Mouse (Mus musculus) thymus, postnatal 25 days (tissue): ENCODE data around the gene Gm33543.
A peak's percentile ranks its signal among the peaks of the same experiment; 100 is the strongest.

Experiments used
- DNase-seq: peaks from one replicate; pipeline ENCODE4 v3.0.0; 2022

Gene Gm33543

GRCm38 (mm10) chr10:95842789-95843637 is at the start of gene Gm33543:
Gene Gm33543, minus strand, starts transcription at chr10:95842930.
- peak; percentile 11 for DNase-seq

DNA sequence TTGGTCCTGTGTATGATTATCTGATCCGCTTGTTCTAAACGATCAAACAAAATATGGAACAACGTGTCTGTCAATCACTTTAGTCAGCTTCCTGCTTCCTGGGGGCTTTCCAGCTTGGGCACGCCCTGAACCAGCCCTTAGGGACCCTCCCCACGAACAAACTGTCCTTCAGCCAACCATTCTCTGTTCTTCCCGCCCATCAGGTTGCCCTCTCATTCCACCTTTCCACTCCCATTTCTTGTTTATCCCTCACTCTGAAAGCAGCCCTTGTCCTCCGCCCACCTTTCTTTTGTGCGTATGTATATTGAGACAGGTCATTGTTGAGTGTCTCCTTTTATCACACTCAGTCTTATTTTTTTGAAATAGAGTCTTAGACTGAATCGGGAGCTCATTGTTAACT is 49.4 kb upstream of the Gm33543 start:
- no peak for DNase-seq

DNA sequence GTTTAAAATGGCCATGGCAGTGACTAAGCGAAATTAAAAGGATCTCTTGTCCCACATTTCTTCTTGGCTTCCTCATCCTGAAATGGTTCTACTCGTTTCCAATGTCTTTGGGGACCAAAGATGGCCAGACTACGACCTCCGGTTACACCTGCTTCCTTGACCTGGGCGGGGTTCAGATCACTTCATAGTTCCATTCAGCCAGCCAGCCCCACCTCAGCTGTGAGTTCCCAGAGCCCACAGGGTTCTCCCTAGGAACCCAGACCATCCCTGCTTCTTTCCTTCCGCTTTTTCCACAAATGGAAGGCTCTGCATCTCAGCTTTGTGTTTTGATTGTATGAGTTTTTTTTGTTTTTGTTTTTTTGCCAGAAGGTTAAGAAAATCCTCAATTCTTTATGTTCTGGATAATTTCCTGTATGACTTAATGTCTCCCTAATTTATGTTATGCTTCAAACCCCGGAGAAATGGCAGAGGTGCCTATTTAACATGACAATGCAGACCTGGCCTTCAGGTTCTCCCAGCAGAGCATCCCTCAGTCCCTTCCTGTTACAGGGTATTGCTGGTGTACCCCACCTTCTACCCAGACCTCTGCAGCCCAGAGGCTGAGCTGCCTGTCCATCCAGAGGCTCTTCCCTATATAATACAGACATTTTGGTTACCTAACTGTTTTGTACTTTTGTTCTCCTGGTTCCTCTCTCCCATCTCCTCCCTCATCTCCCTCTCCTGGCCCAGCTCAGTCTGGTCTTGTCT is 48.7 kb upstream of the Gm33543 start:
- DNase-seq = no peak

DNA sequence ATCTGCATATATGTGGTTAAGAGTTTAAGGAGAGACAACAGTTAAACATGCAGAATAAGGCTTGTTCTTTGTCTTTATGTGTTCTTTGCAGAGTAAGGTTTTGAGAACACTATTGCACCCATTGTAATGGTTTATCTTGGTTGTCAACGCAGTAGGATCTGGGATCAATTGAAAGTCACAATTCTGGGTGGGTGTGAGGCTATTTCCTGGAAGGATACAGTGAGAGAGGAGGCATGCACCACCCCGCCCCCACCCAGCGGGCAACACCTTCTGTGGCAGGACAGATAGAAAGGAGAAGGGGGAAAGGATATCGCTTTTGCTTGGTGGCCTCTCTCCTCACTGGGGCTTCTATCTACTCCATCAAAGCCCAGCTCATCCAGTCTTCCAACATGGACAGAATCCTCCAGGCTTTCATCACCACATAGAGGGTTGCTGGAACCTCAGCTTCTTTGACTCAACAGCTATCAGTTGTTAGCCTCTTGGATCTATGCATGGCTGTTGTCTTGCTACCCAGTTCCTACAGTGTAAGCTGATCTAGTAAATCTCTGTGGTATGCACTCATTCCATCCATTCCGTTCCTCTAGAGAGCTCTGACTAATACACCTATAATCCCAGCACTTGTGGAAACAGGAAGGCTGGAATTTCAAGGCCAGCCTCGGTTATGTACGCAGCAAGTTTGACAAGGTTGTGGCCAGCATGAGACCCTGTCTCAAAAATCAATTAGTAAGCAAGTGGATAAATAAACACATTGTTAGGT is 41.2 kb upstream of the Gm33543 start:
- no peak for DNase-seq

DNA sequence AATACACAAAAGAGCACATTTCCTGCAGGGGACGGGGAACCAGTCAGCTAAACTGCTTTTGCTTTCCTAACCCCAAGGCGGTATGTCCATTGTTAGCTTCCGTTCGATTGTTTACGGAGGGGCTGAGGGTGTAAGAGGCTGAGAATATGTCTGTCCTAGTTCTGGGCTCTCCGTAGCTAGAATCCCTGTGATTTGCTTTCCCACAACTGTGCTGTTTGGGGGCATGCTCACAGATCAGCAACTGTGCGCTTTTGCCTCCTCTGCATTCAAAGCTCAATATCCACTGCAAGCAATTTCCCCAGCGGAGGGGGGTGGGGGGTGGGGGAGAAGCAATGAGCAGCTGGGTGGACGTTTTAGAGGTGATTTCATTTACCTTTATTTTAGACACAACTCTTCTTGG is 39.3 kb upstream of the Gm33543 start:
- DNase-seq = no peak

DNA sequence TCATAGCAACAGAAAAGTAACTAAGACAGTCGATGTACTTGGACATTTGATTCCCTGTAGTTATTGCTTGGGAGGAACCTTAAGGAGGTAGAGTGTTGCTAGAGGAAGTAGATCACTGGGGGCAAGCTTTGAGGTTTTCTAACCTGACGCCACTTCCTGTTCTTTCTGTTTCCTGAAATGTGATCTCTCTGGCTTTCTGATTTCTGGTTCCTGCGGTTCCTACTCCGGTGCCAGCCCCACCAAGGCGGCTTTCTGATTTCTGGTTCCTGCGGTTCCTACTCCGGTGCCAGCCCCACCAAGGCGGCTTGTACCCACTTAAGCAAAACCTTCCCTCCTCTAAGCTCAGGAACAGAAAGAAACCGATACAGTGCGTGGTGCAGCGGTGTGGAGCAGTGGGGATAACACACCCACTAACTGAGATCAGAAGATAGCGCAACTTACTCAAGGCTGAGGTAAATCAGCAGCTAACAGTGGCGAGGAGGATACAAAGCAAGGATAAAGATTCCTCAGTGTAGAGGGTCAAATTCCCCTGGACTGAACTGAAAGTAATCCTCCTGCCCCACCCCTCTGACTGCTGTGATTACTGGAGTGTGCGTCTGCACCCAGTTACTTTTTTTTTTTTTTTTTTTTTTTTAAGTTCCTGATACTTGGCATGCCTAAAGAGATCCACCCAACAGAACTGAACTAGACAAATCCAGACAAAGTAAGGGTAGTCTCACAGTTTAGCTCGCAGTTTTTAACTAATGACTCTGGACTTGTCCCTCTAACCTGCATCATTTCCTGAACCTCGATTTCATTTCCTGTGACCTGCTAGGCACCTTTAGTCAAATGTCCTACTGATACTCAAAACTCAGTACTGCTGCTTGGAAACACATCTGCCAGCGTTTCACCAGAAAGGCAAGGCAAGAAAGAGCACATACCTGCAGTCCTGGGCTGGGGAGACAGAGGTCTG is 37.5 kb upstream of the Gm33543 start:
- DNase-seq = peak; percentile 6

GRCm38 (mm10) chr10:95870782-95871181 is 28.1 kb upstream of the Gm33543 start:
- DNase-seq = no peak

- no peak for DNase-seq
Measured at GRCm38 (mm10) chr10:95868348-95868747, 25.6 kb upstream of the Gm33543 start.

- DNase-seq = no peak
Measured at GRCm38 (mm10) chr10:95867596-95867995, 24.9 kb upstream of the Gm33543 start.

GRCm38 (mm10) chr10:95864349-95865124 is 21.8 kb upstream of the Gm33543 start:
- no peak for DNase-seq

- no peak for DNase-seq
Measured at GRCm38 (mm10) chr10:95862664-95863063, 19.9 kb upstream of the Gm33543 start.

- peak; percentile 10 for DNase-seq
Measured at GRCm38 (mm10) chr10:95858164-95858563, 15.4 kb upstream of the Gm33543 start.

GRCm38 (mm10) chr10:95855411-95855810 is 12.7 kb upstream of the Gm33543 start:
- DNase-seq = no peak

- DNase-seq = no peak
Measured at GRCm38 (mm10) chr10:95850504-95850903, 7.8 kb upstream of the Gm33543 start.

GRCm38 (mm10) chr10:95846739-95847138 is 4.0 kb upstream of the Gm33543 start:
- no peak for DNase-seq

GRCm38 (mm10) chr10:95846281-95846680 is 3.6 kb upstream of the Gm33543 start:
- no peak for DNase-seq

GRCm38 (mm10) chr10:95843878-95844277 is 1.1 kb upstream of the Gm33543 start:
- DNase-seq = no peak

- no peak for DNase-seq
Measured at GRCm38 (mm10) chr10:95841241-95841640, 1.5 kb downstream of the Gm33543 start.

DNA sequence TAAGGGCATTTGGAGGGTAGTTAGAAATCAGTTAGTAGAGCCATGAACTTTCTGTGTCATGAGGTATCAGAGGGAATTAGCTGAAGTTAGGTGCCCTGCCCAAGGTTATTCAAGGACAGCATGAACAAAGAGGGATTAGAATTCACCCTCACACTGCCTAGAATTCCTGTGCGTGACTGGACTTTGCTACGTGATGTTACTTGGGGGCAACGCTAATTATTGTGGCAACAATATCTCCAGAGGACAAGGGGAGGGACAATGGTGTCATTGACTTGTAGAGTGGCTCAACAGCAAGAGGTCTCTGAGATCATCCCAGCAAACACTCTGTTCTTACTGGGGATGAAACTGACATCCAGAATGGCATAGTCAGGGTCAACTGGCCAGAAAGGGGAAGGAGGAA is 2.9 kb downstream of the Gm33543 start:
- no peak for DNase-seq

DNA sequence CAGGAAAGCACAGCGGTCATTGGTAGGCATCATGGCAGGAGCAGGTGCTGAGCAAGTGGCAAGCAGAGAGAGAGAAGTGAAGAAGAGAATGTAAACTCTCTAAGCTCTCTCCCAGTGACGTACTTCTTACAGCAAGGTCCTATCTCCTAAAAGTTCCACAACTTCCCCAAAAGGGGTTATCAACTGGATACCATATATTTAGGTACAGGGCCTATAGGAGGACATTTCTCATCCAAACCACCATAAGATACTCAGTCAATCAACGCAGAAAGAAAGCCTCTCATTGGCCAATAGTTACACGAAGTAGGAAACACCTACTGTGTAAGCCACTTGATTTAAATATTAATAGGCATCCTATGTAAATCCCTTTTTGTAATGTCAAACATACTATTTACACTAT is 3.7 kb downstream of the Gm33543 start:
- no peak for DNase-seq

DNA sequence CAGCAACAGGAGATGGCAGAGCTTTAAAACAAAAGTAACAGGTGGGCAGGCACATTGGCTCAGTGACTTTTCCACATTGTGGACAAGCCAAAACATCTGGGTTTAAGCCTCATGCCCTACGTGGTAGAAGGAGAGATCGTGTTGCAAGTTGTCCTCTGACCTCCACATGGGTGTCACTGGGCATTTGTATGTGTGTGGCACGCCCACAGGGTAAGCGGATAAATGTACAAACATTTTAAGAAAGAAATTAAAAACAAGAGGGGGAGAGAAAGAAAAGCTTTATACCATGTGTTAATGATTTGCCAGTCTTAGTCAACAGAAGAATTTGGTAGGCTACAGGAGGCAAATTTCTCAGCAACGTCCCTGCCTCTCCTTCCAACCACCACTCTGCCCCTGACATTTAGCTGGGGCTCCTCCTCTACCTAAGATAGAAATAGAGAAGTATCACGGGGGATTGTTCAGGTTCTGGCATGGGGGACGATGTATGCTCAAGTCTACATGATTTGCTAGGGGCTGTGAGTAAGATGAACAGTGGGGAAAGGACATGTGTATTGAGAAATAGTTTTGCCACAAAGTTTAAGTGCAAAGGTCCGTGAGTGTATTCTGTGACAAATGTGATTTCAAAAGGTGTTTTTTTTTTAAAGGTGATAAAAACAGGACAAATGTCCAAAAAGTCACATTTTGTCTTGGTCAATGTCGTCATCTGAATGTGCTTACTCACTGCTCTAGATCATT is 6.0 kb downstream of the Gm33543 start:
- DNase-seq = no peak
